Mouse (Mus musculus) liver, embryonic 18 days (tissue): ENCODE measurements around the gene Six2. TPM values are rescaled to one million over a fixed set of nuclear protein-coding genes. Genes with fewer than 3 reads are reported as not detected.

Experiments
- polyA plus RNA-seq: library from polyadenylated mRNA; depleted of rRNA; stranded (reverse); fragments of >200 nt; gene quantifications from 2 replicates; pipeline ENCODE4 v1.2.3, GENCODE M21; 2012; rRNA removed

Gene Six2
- not detected in 2 replicates for polyA plus RNA-seq

GRCm38 (mm10) chr17:85688236-85688910 is at the start of gene Six2:
TSS of gene Six2 (minus strand) at chr17:85688274.

Other genes starting within 250 kb of the Six2 start
- gene Six3, start 74.7 kb downstream of the Six2 start, polyA plus RNA-seq: not detected in 2 replicates